Mouse (Mus musculus) liver, embryonic 11.5 days (tissue): ENCODE measurements around the gene Gm48552. TPM values are rescaled to one million over a fixed set of nuclear protein-coding genes. Genes with fewer than 3 reads are reported as not detected.

Experiments used
- ATAC-seq: fragments of 200-750 bp; cut with Nextera tagmentation; replicated peaks from 2 replicates; pipeline ENCODE4 v1.8.0; 2017; ENCODE audit warnings: moderate number of reproducible peaks, mild to moderate bottlenecking, moderate TSS enrichment, moderate library complexity; ENCODE audit not compliant: low FRiP score
- DNase-seq: peaks from one replicate; pipeline ENCODE4 v3.0.0-alpha.2; 2017; ENCODE audit warnings: low spot score
- H3K27ac ChIP-seq: fragments of 300-500 bp; sonication (generic); 2 replicates; pipeline ENCODE4 v1.5.1; 2014; ENCODE audit warnings: mild to moderate bottlenecking, low read depth, low read length, control low read depth
- H3K27me3 ChIP-seq: fragments of 300-500 bp; sonication (generic); replicated peaks from 2 replicates; pipeline ENCODE4 v1.6.1; 2014; ENCODE audit warnings: low read length, mixed read lengths; ENCODE audit not compliant: control insufficient read depth, insufficient read depth
- H3K36me3 ChIP-seq: fragments of 300-500 bp; sonication (generic); 2 replicates; pipeline ENCODE4 v1.6.1; 2014; ENCODE audit warnings: mild to moderate bottlenecking, low read length, moderate library complexity, mixed read lengths; ENCODE audit not compliant: control insufficient read depth, insufficient read depth
- H3K4me1 ChIP-seq: fragments of 300-500 bp; sonication (generic); replicated peaks from 2 replicates; pipeline ENCODE4 v1.6.1; 2014; ENCODE audit warnings: low read length, mixed read lengths; ENCODE audit not compliant: control insufficient read depth, insufficient read depth
- H3K4me2 ChIP-seq: fragments of 300-500 bp; sonication (generic); 2 replicates; pipeline ENCODE4 v1.6.1; 2014; ENCODE audit warnings: mild to moderate bottlenecking, control low read depth, moderate library complexity
- H3K4me3 ChIP-seq: fragments of 300-500 bp; sonication (generic); 2 replicates; pipeline ENCODE4 v1.5.1; 2014; ENCODE audit warnings: low read depth, low read length, control low read depth
- H3K9ac ChIP-seq: fragments of 300-500 bp; sonication (generic); 2 replicates; pipeline ENCODE4 v1.6.1; 2014; ENCODE audit warnings: low read depth, low read length, control low read depth
- H3K9me3 ChIP-seq: fragments of 300-500 bp; sonication (generic); 2 replicates; pipeline ENCODE4 v1.6.1; 2016; ENCODE audit warnings: low read length, inconsistent platforms, mixed read lengths; ENCODE audit not compliant: control insufficient read depth
- WGBS: fragments of 180-500 bp; shearing (Covaris S2); extraction: QIAGEN DNeasy Blood & Tissue Kit; methylation state at CpG from one replicate; pipeline ENCODE4 v1.1.7; 2014; 5-methylcytosine and 5-hydroxymethylcytosine counted together
- polyA plus RNA-seq: library from polyadenylated mRNA; unstranded; fragments of >200 nt; fragmentation: Nextera tagmentation; extraction: Ambion mirVana; gene quantifications from 2 replicates; pipeline ENCODE4 v1.2.1, GENCODE M21; 2014

The Gm48552 gene
- polyA plus RNA-seq, 1 experiment from 2014 or later = 0.67 TPM

DNA sequence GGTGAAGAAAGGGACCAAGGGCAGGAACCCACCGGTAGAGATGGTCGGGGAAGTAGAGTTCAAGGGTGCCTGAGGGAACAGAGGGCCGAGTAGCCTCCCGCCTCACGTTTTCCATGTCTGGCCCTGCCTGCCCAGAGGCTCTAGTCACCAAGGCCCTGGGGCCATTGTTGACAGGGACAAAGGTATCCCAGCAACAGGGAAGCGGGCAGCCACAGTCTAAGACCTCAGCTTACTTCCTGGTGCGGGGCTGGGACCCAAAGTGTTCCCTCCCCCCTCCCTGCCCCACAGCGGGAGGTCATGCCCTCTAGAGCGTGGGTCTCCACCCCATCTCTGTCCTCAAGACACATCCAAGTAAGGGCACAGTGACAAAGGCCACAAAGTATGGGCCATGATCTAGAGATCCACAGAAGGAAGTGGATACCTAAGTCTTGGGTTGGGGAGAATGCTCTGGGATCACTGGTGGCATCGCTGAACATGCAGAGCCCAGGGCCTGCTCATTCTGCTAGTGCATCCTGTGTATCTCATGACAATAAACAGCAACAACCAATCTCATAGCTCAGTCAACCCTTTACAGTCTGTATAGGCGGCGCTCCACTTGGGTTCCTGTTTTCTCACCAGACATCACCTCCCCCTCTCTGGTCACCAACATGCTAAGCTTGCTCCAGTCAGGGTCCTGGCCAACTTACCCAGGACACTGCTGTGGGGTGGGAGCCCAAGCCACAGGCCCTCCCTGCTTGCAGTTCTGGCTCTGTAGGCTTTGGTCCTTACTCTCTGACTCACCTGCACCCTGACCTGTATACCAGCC, 22.9 kb upstream of the Gm48552 start, which contains the start of gene 4930404N11Rik:
Gene 4930404N11Rik, minus strand, starts transcription at position 145 of the 805 bp plus-strand sequence.
- H3K4me3 ChIP-seq = peak within 1 kb of the TSS; percentile 22
- 28% methylated on average over 12 of the region's 12 CpGs for WGBS
- H3K27ac ChIP-seq = peak within 1 kb of the TSS; percentile 42
- peaks cover 50% of the 10 kb centered on the region for H3K36me3 ChIP-seq
- DNase-seq (no peak), ATAC-seq (peak; percentile 7; the same call in 1 of the 2 replicates)
- no peaks in the 10 kb centered on the region for H3K9me3 ChIP-seq
- H3K9ac ChIP-seq = peak within 1 kb of the TSS; percentile 16; the same call in 1 of the 2 replicates
- no peaks in the 10 kb centered on the region for H3K27me3 ChIP-seq
- peaks cover 45% of the 10 kb centered on the region for H3K4me1 ChIP-seq
- H3K4me2 ChIP-seq = peak within 1 kb of the TSS; percentile 61

- ATAC-seq (peak; percentile 4; the same call in 1 of the 2 replicates), DNase-seq (no peak)
- Histone ChIP-seq H3K27ac (0 out of 2 replicates have a peak overlapping the region, but pooled peaks have one; percentile 35), H3K4me1 (peaks cover 39% of the 10 kb centered on the region), H3K9ac (no peak overlapping the region), H3K27me3 (no peaks in the 10 kb centered on the region), H3K4me3 (no peak overlapping the region), H3K36me3 (peaks cover 54% of the 10 kb centered on the region), H3K9me3 (no peaks in the 10 kb centered on the region), H3K4me2 (no peak overlapping the region)
- 73% methylated on average over 6 of the region's 6 CpGs for WGBS
Measured at GRCm38 (mm10) chr10:81366477-81367206, 22.2 kb upstream of the Gm48552 start.

DNA sequence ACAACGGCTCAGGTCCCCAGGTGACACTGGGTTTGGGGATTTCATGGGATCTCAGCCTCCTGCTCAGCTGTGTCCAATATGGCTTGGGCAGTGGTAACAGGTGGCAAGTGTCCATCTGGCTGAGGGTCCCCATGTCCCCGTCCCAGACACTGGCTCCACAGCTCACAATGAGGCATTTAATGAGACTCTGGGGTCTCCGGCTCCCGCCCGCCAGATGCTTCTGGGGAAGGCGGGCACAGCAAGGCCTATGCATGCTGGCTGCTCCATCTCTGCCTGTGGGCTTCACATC, 21.7 kb upstream of the Gm48552 start:
- WGBS = 89% methylated on average over 6 of the region's 6 CpGs
- H3K4me1 ChIP-seq = peaks cover 34% of the 10 kb centered on the region
- H3K27ac ChIP-seq = no peak overlapping the region
- DNase-seq (no peak), ATAC-seq (no peak)
- H3K27me3 ChIP-seq = no peaks in the 10 kb centered on the region
- H3K4me2 ChIP-seq = no peak overlapping the region
- no peak overlapping the region for H3K9ac ChIP-seq
- H3K9me3 ChIP-seq = no peaks in the 10 kb centered on the region
- peaks cover 54% of the 10 kb centered on the region for H3K36me3 ChIP-seq
- H3K4me3 ChIP-seq = no peak overlapping the region

DNA sequence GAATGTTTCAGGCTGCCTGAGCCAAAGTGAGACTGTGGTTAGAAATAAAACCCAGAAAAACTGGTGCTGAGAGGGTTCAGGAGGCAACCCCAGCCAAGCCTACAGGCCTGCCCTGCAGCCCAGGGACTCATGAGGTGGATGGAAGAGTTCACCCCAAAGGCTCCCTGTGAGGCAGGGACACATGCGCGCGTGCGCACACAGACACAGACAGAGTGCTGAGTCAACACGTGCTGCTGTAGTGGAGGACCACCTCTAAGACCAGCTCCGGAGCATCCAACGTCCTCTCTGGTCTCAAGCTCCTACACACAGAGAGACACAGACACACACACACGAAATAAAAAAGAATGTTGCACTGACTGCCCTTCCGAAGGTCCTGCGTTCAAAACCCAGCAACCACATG, 13.5 kb upstream of the Gm48552 start:
- H3K27me3 ChIP-seq = no peaks in the 10 kb centered on the region

GRCm38 (mm10) chr10:81376561-81377361, 12.0 kb upstream of the Gm48552 start:
- peak overlapping the region; percentile 91 for H3K4me2 ChIP-seq
- DNase-seq (no peak), ATAC-seq (0 out of 2 replicates have a peak, but pooled peaks have one; percentile 27)
- H3K27me3 ChIP-seq = no peaks in the 10 kb centered on the region
- H3K4me1 ChIP-seq = peaks cover 31% of the 10 kb centered on the region
- peaks cover 23% of the 10 kb centered on the region for H3K36me3 ChIP-seq
- peak overlapping the region; percentile 75 for H3K27ac ChIP-seq
- H3K9me3 ChIP-seq = no peaks in the 10 kb centered on the region
- WGBS = 35% methylated on average over 6 of the region's 6 CpGs
- peak overlapping the region; percentile 97 for H3K9ac ChIP-seq
- H3K4me3 ChIP-seq = peak overlapping the region; percentile 92

More for the DNA sequence above, 13.5 kb upstream of the Gm48552 start:
- H3K9me3 ChIP-seq = no peaks in the 10 kb centered on the region
- H3K4me3 ChIP-seq = no peak overlapping the region
- peaks cover 25% of the 10 kb centered on the region for H3K4me1 ChIP-seq
- DNase-seq (no peak), ATAC-seq (no peak)
- peaks cover 36% of the 10 kb centered on the region for H3K36me3 ChIP-seq
- H3K4me2 ChIP-seq = no peak overlapping the region
- no peak overlapping the region for H3K9ac ChIP-seq
- WGBS = 93% methylated on average over 10 of the region's 10 CpGs
- no peak overlapping the region; the same call in 1 of the 2 replicates for H3K27ac ChIP-seq

- H3K4me2 ChIP-seq = peak overlapping the region; percentile 91
- DNase-seq (no peak), ATAC-seq (no peak)
- peak overlapping the region; percentile 97 for H3K9ac ChIP-seq
- 72% methylated on average over 2 of the region's 2 CpGs for WGBS
- H3K9me3 ChIP-seq = no peaks in the 10 kb centered on the region
- H3K27ac ChIP-seq = peak overlapping the region; percentile 75; the same call in 1 of the 2 replicates
- peaks cover 36% of the 10 kb centered on the region for H3K4me1 ChIP-seq
- H3K36me3 ChIP-seq = peaks cover 23% of the 10 kb centered on the region
- H3K27me3 ChIP-seq = no peaks in the 10 kb centered on the region
- H3K4me3 ChIP-seq = peak overlapping the region; percentile 92
Measured at GRCm38 (mm10) chr10:81377362-81377664, 11.5 kb upstream of the Gm48552 start.

- Histone ChIP-seq H3K9me3 (no peaks in the 10 kb centered on the region), H3K27me3 (no peaks in the 10 kb centered on the region), H3K4me3 (peak within 1 kb of the TSS; percentile 92), H3K36me3 (peaks cover 18% of the 10 kb centered on the region), H3K4me2 (peak within 1 kb of the TSS; percentile 91), H3K9ac (peak within 1 kb of the TSS; percentile 97), H3K4me1 (peaks cover 41% of the 10 kb centered on the region), H3K27ac (peak within 1 kb of the TSS; percentile 81)
- ATAC-seq = peak; percentile 7
- 1% methylated on average over 53 of the region's 59 CpGs for WGBS
- no peak for DNase-seq
Measured at GRCm38 (mm10) chr10:81377793-81378552, 10.8 kb upstream of the Gm48552 start, which contains the start of gene Fzr1. Fzr1 (minus strand) TSS chr10:81378516.
